Mouse (Mus musculus): ENCODE results near the gene Nav2.

DNA sequence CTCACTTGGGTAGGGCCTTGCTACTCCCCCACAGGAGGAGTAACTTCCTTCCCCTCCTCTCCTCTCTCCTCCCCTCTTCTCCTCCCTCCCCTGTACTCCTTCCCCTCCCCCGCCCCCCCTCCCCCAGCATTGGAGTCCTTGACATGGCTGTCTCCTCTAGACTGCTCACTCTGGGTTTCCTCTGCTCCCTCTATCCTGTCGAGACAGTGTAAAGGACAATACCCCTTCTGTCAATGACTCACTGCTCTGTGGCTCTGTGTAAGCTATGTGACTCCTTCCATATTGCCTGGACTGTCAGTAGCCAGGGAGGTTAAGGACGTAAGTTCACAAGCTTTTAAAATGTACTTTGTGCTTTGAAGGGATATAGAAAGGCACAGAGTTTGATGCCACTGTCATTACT lies 460.5 kb downstream of the Nav2 start:
- TF ChIP-seq CTCF (IDR thresholded peaks at IDR 0.05; ENCODE audit: low read depth, low read length): no peak
- TF ChIP-seq TAL1 (conservative IDR thresholded peaks at IDR 0.05; ENCODE audit: low read depth, low read length): no peak
- TF ChIP-seq GATA1 (IDR thresholded peaks at IDR 0.05; ENCODE audit: borderline replicate concordance, low read length): no peak
- TF ChIP-seq GATA2 (IDR thresholded peaks at IDR 0.05; ENCODE audit: borderline replicate concordance, low read depth, low read length): no peak
- no peak for TF ChIP-seq POLR2AphosphoS5 (IDR thresholded peaks at IDR 0.05; ENCODE audit: insufficient replicate concordance, low read depth, low read length)
